Mouse (Mus musculus) layer of hippocampus, adult 9-10 months (tissue): ENCODE data around the gene Lurap1.

Experiments
- DNase-seq: peaks from one replicate; pipeline ENCODE4 v3.0.0; 2022; ENCODE audit warnings: low spot score

The Lurap1 gene

DNA sequence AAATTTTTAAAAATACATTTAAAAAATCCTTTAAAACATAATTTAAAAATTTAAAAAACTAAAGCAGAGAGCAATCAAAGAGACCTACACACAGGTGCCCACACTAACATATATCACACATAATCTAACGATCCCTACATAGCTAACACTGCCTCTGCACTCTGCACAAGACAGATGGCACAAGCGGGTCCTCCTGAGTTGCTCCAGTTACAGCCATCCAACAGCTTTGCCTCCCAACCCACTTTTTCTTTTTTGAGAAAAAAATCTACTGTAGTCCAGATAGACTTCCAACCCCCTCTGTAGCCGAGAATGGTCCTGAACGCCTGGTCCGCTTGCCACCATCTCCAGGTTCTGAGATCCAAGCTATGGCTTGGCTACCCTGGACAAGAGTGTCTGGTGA lies 45.9 kb downstream of the Lurap1 start:
- DNase-seq: no peak

DNA sequence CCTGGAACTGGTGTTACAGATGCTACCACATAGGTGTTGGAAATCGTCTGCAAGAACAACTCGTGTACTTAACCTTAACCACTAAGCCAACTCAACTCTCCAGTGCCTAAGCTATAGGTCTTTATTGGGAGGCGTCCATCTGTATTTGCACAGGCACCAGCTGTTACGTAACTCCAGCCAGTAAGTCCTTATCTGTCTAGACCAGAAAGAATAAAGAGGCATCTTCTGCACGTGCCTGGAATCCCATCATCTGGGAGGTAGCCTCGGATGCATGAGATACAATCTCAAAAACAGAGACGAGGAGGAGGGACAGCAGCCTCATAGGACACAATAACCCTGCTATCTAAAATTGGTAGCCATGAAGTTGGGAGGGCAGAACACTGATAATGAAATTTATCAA lies 50.2 kb downstream of the Lurap1 start:
- DNase-seq: no peak

DNA sequence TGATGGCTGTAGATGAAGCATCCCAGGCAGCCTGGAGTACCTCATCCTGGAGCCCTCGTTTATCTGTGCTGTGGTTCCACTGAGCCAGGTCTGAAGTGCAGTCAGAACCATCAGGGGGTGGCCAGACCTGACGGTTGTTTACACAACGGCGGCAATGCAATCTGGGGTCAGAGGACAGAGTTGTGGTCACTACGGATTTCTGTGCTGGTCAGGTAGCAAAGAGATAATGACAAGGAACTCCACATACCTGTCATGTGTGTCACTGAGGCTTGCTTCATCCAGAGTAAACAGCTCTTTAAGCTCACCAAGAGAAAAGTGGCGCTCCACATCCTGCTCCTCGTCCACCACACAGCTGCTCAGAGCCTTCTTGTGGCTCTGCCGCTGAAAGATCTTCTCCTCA lies 53.9 kb downstream of the Lurap1 start:
- no peak for DNase-seq

DNA sequence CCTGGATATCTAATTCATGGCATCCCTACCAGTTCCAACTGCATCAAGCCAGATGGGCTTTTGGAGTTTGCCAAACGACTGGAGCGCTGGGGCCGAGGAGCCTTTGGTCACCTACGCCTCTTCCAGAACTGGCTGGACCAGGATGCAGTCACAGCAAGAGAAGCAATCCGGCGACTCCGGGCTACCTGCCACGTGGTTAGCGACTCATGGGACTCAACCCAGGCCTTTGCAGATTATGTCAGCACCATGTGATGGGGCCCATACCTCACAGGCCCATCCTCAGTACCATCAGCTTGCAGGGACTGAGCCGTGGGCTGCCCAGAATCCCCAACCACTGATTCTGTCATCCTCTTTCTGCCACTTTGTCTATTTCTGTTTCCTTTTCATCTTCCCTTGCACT lies 54.8 kb downstream of the Lurap1 start:
- DNase-seq: no peak

DNA sequence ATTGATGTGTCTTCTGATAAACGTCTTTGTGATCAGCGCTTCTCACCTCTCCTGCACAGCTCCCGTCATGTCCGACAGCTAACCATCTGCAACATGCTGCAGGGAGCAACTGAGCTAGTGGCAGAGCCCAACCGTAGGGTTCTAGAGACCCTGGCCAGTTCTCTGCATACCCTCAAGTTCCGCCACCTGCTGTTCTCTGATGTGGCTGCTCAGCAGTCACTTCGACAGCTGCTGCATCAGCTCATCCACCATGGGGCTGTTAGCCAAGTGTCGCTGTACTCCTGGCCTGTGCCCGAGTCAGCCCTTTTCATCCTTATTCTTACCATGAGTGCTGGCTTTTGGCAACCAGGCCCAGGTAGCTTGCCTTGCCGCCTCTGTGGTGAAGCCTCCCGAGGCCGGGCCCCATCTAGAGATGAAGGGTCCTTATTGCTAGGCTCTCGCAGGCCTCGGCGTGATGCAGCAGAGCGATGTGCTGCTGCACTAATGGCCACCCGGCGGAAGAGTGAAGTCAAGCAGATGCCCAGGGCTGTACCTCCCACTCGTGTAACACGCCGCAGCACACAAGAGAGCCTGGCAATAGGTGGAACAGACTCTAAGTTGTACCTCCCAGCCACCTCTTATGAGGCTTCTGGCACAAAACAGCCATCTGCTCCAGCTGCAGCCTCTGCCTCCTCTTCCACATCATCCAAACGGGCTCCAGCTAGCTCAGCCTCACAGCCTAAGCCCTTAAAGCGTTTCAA lies 62.5 kb downstream of the Lurap1 start:
- DNase-seq: no peak
